Mouse (Mus musculus) liver (tissue): ENCODE measurements at regions not wholly inside any gene's neighbourhood (a gene's known extent, or its start where the extent isn't known, plus 50 kb on each side); places are given as distances from the start of the nearest gene placed in this dataset.
"Not testable (repeated sequence)": the region's sequence is repeated elsewhere in the genome, so short reads cannot be mapped to it uniquely, and the experiment has no call there.

ENCODE experiments used
- DNase-seq: peaks from one replicate; pipeline ENCODE4 v3.0.0-alpha.2; 2020; ENCODE audit warnings: mixed read lengths

GRCm38 (mm10) chrX:76077781-76078180, 186.3 kb upstream of the Cldn34b3 start:
- DNase-seq, result no peak

GRCm38 (mm10) chrX:76082670-76083069, 181.4 kb upstream of the Cldn34b3 start:
- no peak for DNase-seq

- DNase-seq, result no peak
Measured at GRCm38 (mm10) chrX:76110763-76111474, 153.2 kb upstream of the Cldn34b3 start.

GRCm38 (mm10) chrX:76116086-76116485, 148.0 kb upstream of the Cldn34b3 start:
- DNase-seq, result no peak

GRCm38 (mm10) chrX:76116562-76116961, 147.5 kb upstream of the Cldn34b3 start:
- no peak for DNase-seq

GRCm38 (mm10) chrX:76120936-76121335, 143.2 kb upstream of the Cldn34b3 start:
- DNase-seq, result no peak

GRCm38 (mm10) chrX:76123355-76123754, 140.7 kb upstream of the Cldn34b3 start:
- peak; percentile 6 for DNase-seq

GRCm38 (mm10) chrX:76137729-76138128, 126.4 kb upstream of the Cldn34b3 start:
- DNase-seq, result no peak

GRCm38 (mm10) chrX:76141022-76141421, 123.1 kb upstream of the Cldn34b3 start:
- no peak for DNase-seq

- DNase-seq, result not testable (repeated sequence)
Measured at GRCm38 (mm10) chrX:76174806-76175205, 89.3 kb upstream of the Cldn34b3 start.

GRCm38 (mm10) chrX:76181446-76182148, 82.5 kb upstream of the Cldn34b3 start:
- DNase-seq, result no peak

GRCm38 (mm10) chrX:76200607-76201006, 63.5 kb upstream of the Cldn34b3 start:
- peak; percentile 4 for DNase-seq

GRCm38 (mm10) chrX:76201366-76201765, 62.7 kb upstream of the Cldn34b3 start:
- DNase-seq, result peak; percentile 26
